Mouse (Mus musculus): ENCODE results near the gene Pam16. TPM values are rescaled to one million over a fixed set of nuclear protein-coding genes. Genes with fewer than 3 reads are reported as not detected.

Gene Pam16
- polyA plus RNA-seq (2017; shearing (Covaris generic)), result 10 to 100 TPM; 30.5 to 37.9 TPM

DNA sequence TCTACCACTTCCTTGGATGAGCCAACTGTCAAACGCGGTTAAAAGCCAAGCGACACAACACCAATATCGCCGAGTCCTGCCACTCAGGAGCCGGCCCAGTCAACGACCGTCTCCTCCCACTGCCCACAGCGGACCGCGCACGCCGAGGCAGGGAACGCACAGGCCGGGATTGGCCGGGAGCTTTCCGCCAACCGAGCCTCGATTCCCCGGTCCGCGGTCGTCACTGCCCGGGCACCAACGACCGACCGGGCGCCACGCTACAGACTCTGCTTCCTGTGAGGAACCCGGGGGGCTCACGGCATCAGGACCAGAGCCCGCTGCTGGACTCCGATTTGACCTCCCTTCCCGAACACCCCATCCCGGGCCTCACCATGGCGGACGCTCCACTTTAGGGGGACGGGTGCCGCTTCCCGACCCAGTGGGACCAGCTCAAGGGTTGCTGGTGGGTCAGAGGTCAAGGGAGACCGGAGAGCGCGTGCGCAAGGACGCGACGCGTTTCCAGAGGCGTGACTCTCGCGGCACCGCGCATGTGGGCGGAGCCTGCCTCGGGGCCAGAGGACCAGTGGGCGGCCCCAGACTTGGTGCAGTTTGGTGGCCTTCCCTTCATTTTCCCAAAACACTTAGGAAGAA lies at the start of gene Pam16:
Pam16 (minus strand) TSS at position 508 of the 630 bp plus-strand sequence.
- peak; percentile 81 for ATAC-seq

DNA sequence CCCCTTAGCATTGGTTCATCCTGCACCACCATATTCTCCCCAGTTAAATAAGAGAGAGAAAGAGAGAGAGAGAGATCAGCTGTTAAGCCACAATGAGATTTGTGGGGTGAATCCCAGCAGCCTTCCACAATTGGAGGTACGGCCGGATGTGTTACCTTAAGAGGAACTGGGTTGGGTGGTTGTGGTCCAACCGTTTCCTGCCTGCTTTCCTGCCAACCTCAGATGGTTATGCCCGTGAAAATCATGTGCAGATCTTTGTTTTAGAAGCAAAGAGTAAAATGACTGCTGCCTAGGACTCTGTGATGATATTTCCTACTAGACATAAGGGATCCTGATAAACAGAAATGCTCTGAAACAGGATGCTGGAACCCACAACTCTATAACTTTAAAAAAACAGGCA lies 49.3 kb upstream of the Pam16 start:
- peak; percentile 93 for ATAC-seq

- no peak for ATAC-seq
These were observed 45.5 kb upstream of the Pam16 start for GRCm38 (mm10) chr16:4670317-4670716.

- ATAC-seq, result peak; percentile 90
These were observed 42.5 kb upstream of the Pam16 start for GRCm38 (mm10) chr16:4667190-4667808.

GRCm38 (mm10) chr16:4665726-4666125 lies 40.9 kb upstream of the Pam16 start:
- no peak for ATAC-seq

DNA sequence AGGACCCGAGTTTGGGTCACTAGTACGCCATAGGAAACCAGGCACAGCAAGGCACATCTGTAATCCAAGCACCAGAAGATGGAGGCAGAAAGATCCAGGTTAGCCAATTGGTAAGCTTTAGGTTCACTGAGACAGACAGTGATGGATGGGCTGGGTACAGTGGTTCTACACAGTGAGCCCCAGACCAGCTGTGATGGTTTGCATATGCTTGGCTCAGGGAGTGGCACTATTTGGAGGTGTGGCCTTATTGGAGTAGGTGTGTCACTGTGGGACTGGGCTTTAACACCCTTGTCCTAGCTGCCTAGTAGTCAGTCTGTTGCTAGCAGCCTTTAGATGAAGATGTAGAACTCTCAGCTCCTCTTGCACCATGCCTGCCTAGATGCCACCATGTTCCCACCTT lies 39.0 kb upstream of the Pam16 start:
- ATAC-seq, result no peak

GRCm38 (mm10) chr16:4661605-4662004 lies 36.8 kb upstream of the Pam16 start:
- no peak for ATAC-seq

DNA sequence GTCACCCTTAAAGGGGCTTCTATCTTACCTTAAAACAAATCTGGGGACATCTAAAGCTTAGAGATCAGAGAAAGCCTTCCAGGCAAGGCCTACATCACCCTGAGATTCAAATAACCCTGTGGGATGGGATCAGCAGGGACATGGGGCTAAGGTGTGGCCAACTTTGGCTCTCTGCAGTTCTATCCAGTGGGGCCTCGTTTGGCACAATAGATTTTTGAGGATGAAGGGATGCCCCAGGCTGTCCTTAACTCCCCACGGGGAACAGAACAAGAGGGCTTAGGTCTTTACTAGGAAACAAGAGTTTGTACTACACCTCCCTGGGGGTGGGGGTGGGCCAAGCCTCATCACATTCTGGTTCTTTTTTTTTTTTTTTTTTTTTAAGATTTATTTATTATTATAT lies 34.5 kb upstream of the Pam16 start:
- no peak for ATAC-seq

DNA sequence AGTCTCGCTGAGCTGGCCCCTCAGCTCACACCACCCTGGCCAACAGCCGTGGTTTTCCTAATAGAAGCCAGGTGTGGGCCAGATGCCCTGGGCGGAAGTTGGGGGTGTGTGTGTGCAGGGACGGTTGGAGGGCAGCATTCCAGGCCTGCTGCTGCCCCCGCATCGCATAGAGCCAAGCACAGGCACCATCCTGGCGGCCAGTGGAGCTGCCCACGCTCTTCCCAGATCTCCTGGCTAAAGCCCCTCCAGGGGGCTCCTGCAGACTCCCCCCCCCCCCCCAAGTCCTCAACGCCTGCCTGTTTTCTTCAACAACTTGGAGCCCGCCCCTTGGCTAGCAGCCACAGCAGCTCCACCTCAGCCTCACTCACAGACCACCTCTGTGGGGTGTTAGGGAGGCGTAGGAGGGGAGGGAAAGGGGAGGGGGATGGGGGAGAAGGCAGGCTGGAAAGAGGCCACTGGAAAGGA lies 34.0 kb upstream of the Pam16 start:
- ATAC-seq, result no peak

- ATAC-seq, result no peak
These were observed 31.8 kb upstream of the Pam16 start for GRCm38 (mm10) chr16:4656571-4657081.

- ATAC-seq, result no peak
These were observed 31.2 kb upstream of the Pam16 start for GRCm38 (mm10) chr16:4655764-4656570.

DNA sequence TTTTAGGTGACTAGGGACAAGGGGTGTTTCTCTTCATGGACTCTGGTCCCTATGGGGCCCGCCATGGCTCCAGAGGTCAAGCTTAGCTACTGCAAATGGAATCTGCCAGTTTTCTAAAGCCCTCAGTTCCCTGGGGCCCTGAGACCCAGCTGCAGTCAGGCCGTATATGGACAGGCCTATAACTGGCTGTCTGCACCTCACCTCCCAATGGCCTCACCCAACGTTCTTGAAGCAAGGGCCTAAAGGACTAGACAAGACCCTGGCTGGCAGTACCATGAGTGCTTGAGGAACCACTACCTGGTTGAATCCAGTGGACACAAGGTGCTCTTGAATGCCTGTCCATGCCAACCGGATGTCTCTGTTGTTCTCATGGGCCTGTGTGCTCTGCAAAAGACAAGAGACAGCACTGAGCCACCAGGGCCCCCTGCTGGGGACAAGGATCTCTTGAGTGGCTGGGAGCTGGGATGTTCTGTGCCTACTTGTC lies 30.5 kb upstream of the Pam16 start:
- no peak for ATAC-seq

DNA sequence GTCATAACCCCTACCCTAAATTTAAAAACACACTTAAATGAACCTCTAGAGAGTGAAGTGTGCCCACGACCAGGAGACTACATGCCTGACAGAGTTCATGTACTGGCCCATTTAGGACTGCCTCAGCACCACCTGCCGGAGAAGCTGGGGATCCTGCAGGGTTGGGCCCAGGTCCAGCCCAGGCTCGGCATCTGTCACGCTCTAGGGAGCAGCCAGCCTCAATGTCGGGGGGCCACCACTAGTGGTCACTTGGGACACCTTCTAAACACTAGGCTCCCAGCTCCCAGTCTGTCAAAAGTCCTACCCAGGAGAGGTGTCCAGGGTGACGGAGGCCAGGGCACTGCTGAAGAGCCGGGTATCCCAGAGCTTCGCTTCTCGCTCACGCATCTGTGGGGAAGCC lies 29.9 kb upstream of the Pam16 start:
- no peak for ATAC-seq

GRCm38 (mm10) chr16:4652707-4653416 lies 28.1 kb upstream of the Pam16 start:
- no peak for ATAC-seq

DNA sequence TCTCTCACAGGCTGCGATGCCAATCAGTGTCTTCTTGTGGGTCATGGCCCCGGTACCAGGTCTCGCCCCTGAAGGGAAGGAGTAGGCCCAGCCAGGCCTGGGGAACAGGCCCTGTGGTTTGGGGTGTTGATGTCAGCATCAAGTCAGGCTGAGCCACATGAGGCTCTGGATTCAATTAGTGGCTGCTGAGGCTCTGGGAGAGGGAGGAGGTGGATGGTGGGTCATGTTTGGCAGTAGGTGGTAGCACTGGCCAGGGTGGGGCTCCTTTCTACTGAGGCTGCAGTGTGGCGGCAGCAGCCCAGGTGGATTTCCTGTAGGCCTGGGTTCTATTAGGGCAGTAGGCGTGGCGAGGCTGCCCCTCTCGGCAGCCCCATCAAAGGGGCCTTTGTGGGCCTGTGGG lies 26.8 kb upstream of the Pam16 start:
- ATAC-seq, result no peak

GRCm38 (mm10) chr16:4651081-4651480 lies 26.3 kb upstream of the Pam16 start:
- ATAC-seq, result no peak

GRCm38 (mm10) chr16:4650161-4650560 lies 25.4 kb upstream of the Pam16 start:
- no peak for ATAC-seq

- ATAC-seq, result no peak
These were observed 24.9 kb upstream of the Pam16 start for GRCm38 (mm10) chr16:4649692-4650091.

DNA sequence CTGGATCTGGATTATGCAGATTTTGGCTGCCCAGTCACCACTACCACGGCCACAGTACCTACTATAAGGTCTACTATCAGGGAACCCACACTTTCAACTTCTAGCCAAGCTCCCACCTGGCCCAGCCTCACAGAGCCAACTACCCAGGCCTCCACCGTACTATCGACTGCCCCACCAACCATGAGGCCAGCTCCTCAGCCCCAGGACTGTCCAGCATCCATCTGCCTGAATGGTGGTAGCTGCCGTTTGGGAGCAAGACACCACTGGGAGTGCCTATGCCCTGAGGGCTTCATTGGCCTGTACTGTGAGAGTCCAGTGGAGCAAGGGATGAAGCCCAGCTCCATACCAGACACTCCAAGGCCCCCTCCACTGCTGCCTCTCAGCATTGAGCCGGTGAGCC lies 24.4 kb upstream of the Pam16 start:
- no peak for ATAC-seq

DNA sequence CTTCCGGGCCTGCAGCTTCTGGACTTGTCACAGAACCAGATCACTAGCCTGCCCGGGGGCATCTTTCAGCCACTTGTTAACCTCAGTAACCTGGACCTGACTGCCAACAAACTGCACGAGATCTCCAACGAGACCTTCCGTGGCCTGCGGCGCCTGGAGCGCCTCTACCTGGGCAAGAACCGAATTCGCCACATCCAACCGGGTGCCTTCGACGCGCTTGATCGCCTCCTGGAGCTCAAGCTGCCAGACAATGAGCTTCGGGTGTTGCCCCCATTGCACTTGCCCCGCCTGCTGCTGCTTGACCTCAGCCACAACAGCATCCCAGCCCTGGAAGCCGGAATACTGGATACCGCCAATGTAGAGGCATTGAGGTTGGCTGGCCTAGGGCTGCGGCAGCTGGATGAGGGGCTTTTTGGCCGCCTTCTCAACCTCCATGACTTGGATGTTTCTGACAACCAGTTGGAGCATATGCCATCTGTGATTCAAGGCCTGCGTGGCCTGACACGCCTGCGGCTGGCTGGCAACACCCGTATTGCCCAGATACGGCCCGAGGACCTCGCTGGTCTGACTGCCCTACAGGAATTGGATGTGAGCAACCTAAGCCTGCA lies 23.7 kb upstream of the Pam16 start:
- no peak for ATAC-seq

- no peak for ATAC-seq
These were observed 22.9 kb upstream of the Pam16 start for GRCm38 (mm10) chr16:4647651-4648141.

GRCm38 (mm10) chr16:4646831-4647230 lies 22.0 kb upstream of the Pam16 start:
- no peak for ATAC-seq
